ENCODE assay signal across 8 mouse cellular contexts in genomic region chr11:96193521-96194400, GRCm38 (mm10). TPM values are rescaled to one million over a fixed set of nuclear protein-coding genes. Genes with fewer than 3 reads are reported as not detected.
DNase-seq lines count a peak whose midpoint lies in the region; ATAC-seq and TF ChIP-seq lines count a peak whose summit lies in the region.

Gene Hoxb13 (plus strand): TSS chr11:96194316.

- peaks cover 100% of the 10 kb centered on the region for H3K27me3 ChIP-seq in heart, embryonic 10.5 days (ENCODE audit: insufficient read depth, poor library complexity, severe bottlenecking)
- H3K27me3 ChIP-seq in testis, adult 2 months (ENCODE audit: control insufficient read depth, insufficient read depth, low read length): peaks cover 6% of the 10 kb centered on the region
- peaks cover 94% of the 10 kb centered on the region for H3K27me3 ChIP-seq in intestine, embryonic 16.5 days (replicated peaks; ENCODE audit: control insufficient read depth, insufficient read depth, low read length)

- H3K9ac ChIP-seq in intestine, embryonic 16.5 days (ENCODE audit: low read depth, low read length): 0 out of 2 replicates have a peak within 1 kb of the TSS, but pooled peaks have one; percentile 3

- no peak for TF ChIP-seq CTCF in testis, adult 2 months (IDR thresholded peaks at IDR 0.05; ENCODE audit: control insufficient read depth, insufficient read depth, insufficient replicate concordance, low read depth, low read length)

- no peaks in the 10 kb centered on the region for H3K9me3 ChIP-seq in heart, embryonic 10.5 days
- H3K9me3 ChIP-seq in intestine, embryonic 16.5 days (ENCODE audit: control insufficient read depth, low read length): no peaks in the 10 kb centered on the region

- peaks cover 10% of the 10 kb centered on the region; the same call in 1 of the 2 replicates for H3K4me1 ChIP-seq in heart, embryonic 10.5 days
- peaks cover 21% of the 10 kb centered on the region for H3K4me1 ChIP-seq in testis, adult 2 months (ENCODE audit: control insufficient read depth, insufficient read depth, low read length)
- peaks cover 6% of the 10 kb centered on the region; the same call in 1 of the 2 replicates for H3K4me1 ChIP-seq in intestine, embryonic 16.5 days (ENCODE audit: control insufficient read depth, insufficient read depth, low read length)

- no peak for TF ChIP-seq POLR2A in testis, adult 2 months (IDR thresholded peaks at IDR 0.05; ENCODE audit: control insufficient read depth, low read depth, low read length)

- peak within 1 kb of the TSS; percentile 38 for H3K4me3 ChIP-seq in heart, embryonic 10.5 days
- peak within 1 kb of the TSS; percentile 11; the same call in 1 of the 2 replicates for H3K4me3 ChIP-seq in testis, adult 2 months (ENCODE audit: control insufficient read depth, low read depth, low read length)
- peak within 1 kb of the TSS; percentile 29 for H3K4me3 ChIP-seq in intestine, embryonic 16.5 days (ENCODE audit: low read length)

- under 1% methylated on average over 35 of the region's 35 CpGs for whole genome bisulfite sequencing in heart, embryonic 10.5 days
- under 1% methylated on average over 35 of the region's 35 CpGs for WGBS in intestine, embryonic 16.5 days

- peak within 1 kb of the TSS; percentile 33; the same call in 1 of the 2 replicates for H3K4me2 ChIP-seq in intestine, embryonic 16.5 days (ENCODE audit: low read depth, low read length)

- DNase-seq in heart, embryonic 10.5 days (ENCODE audit: low spot score): no peak
- DNase-seq in heart, postnatal 25 days (ENCODE audit: low spot score): no peak
- DNase-seq in testis, postnatal 10 days (ENCODE audit: low spot score): no peak
- DNase-seq in testis, postnatal 14 days (ENCODE audit: low spot score): peak; percentile 29
- no peak for DNase-seq in ovary, postnatal 14 days (ENCODE audit: low spot score)
- no peak for DNase-seq in ovary, postnatal 36 days (ENCODE audit: low spot score)

- no peaks in the 10 kb centered on the region for H3K36me3 ChIP-seq in heart, embryonic 10.5 days
- H3K36me3 ChIP-seq in testis, adult 2 months (ENCODE audit: control insufficient read depth, insufficient read depth, low read length): no peaks in the 10 kb centered on the region
- no peaks in the 10 kb centered on the region for H3K36me3 ChIP-seq in intestine, embryonic 16.5 days (ENCODE audit: control insufficient read depth, insufficient read depth, low read length)

- no peak within 1 kb of the TSS for H3K27ac ChIP-seq in heart, embryonic 10.5 days
- no peak within 1 kb of the TSS for H3K27ac ChIP-seq in testis, adult 2 months (ENCODE audit: control insufficient read depth, insufficient read depth, low read depth, low read length)
- no peak within 1 kb of the TSS for H3K27ac ChIP-seq in intestine, embryonic 16.5 days (ENCODE audit: low read length)

- peak; percentile 53 for ATAC-seq in intestine, embryonic 16.5 days

- intact Hi-C loops in heart, postnatal 25 days (cut with DNase I): no loop called here

RNA-seq across cellular contexts. Expression of gene Hoxb13, which starts in this region (rescaled TPM):
- polyA plus RNA-seq in heart, embryonic 10.5 days (2016; fragmentation: Nextera tagmentation; extraction: Ambion mirVana): not detected in 2 replicates
- total RNA-seq in heart, postnatal 25 days (2021): not detected
- polyA plus RNA-seq in testis, adult 2 months (2012; rRNA removed): 0.04 TPM in 2 replicates
- polyA plus RNA-seq in intestine, embryonic 16.5 days (2015; fragmentation: Nextera tagmentation; extraction: Ambion mirVana): 1.9 and 5.1 TPM in 2 replicates
